Mouse (Mus musculus): ENCODE data around the gene Sema5b.

Gene Sema5b

DNA sequence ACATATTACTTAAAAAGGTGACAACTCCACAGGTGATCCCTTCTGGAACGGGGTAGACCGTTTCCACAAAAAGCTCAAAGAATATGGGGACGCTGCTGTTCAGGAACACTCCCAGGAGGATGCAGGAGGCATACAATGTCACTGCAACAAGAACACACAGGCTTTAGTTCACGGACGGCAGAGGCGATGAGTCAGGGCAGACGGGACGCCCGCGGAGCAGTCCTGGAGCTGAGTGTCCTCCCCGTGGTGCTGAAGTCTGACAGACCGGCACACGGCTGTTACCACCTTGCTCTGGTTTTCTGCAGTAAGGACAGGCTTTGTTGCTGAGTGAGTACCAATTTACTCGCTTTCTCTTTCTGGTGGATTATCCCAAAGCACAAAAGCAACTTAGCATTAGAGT, 163.9 kb downstream of the Sema5b start:
- no peak for DNase-seq (ENCODE audit: low spot score in 2 of 2)

DNA sequence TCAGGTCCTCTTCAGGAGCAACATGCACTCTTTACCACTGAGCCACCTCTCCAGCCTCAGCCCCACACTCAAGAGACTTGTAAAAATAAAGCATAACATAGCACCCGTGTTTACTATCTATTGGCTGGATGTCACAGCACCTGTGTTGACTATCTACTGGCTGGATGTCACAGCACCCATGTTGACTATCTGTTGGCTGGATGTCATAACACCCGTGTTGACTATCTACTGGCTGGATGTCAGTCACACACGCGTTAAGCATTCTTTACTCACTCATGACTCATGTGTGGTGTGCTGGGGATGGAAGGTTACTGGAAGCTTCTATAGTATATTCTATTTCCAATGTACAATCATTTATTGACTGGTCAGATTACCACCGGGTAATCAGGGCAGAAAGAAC, 166.1 kb downstream of the Sema5b start:
- no peak for DNase-seq (ENCODE audit: low spot score in 2 of 2)

DNA sequence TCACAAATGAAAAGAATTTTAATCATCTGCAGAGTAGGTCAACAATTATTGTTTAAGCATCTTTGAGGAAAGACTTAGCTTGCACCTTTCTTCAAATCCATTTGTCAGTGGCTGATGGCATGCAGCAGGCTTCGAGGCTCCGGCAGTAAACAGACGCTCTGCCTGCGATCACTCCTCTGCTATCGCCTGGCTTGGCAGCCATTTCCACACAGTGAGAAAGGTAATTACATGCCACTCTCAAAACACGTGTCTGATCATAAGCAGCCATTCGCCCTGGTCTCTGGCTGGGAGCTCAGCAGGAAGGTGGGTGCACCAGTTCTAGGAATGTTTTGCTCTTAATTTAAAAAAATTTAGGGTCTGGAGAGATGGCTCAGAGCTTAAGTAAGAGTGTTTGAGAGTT, 170.1 kb downstream of the Sema5b start:
- no peak for DNase-seq (ENCODE audit: low spot score in 2 of 2)

DNA sequence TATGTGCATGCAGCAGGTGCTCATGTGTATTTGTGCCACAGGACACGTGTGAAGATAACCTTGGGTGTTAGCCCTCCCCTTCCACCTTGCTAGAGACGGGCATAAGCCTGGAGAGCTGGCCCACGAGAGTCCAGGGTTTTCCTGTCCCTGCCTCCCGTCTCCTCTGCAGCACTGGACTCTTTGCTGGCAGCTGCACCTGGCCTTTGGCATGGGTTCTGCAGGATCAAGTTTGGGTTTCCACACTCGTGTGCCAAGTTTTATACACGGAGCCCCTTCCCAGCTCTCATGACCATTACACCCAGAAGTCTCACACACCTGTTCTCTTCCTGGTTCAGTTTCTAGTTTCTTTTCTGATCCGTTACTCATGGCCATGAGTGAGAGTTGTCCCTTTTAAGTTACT, 172.7 kb downstream of the Sema5b start:
- DNase-seq (ENCODE audit: low spot score in 2 of 2): no peak
